Mouse (Mus musculus) MEL (cell line): ENCODE measurements around the gene Kcnh1.

Experiments
- CHD1 ChIP-seq: IDR thresholded peaks from 2 replicates; pipeline ENCODE4 v1.6.1; 2012; ENCODE audit warnings: low read depth, mild to moderate bottlenecking, inconsistent platforms, low read length, improper control_type of control experiment
- CHD2 ChIP-seq: IDR thresholded peaks from 2 replicates; pipeline ENCODE4 v1.6.1; 2011; ENCODE audit warnings: low read length, improper control_type of control experiment
- CTCF ChIP-seq, 3 experiments: IDR thresholded peaks in 2 of 3; conservative IDR thresholded peaks in 1 of 3; 2 replicates each; pipeline ENCODE4 v1.5.1; 2011 to 2012; ENCODE audit warnings: low read length in 3 of 3, low read depth in 2 of 3, mild to moderate bottlenecking in 2 of 3, improper control_type of control experiment in 1 of 3, inconsistent platforms in 1 of 3, mixed read lengths in 1 of 3, moderate library complexity in 1 of 3; ENCODE audit not compliant: control insufficient read depth in 1 of 3, insufficient read depth in 1 of 3, poor library complexity in 1 of 3, severe bottlenecking in 1 of 3
- EP300 ChIP-seq, 2 experiments: IDR thresholded peaks; 2 replicates each; pipeline ENCODE4 v1.6.1; 2011; ENCODE audit warnings: improper control_type of control experiment in 2 of 2, low read length in 2 of 2, low read depth in 1 of 2, mild to moderate bottlenecking in 1 of 2
- JUND ChIP-seq: IDR thresholded peaks from 2 replicates; pipeline ENCODE4 v1.6.1; 2011; ENCODE audit warnings: low read depth, mild to moderate bottlenecking, improper control_type of control experiment, low read length
- MAFK ChIP-seq: IDR thresholded peaks from 2 replicates; pipeline ENCODE4 v1.6.1; 2011; ENCODE audit warnings: low read depth, mild to moderate bottlenecking, low read length, improper control_type of control experiment, borderline replicate concordance
- MEF2A ChIP-seq: IDR thresholded peaks from 2 replicates; pipeline ENCODE4 v1.6.1; 2014; ENCODE audit warnings: low read depth, mild to moderate bottlenecking, inconsistent platforms, low read length, improper control_type of control experiment; ENCODE audit not compliant: poor library complexity, insufficient replicate concordance, severe bottlenecking; ENCODE audit errors: extremely low read depth
- MYC ChIP-seq: IDR thresholded peaks from 2 replicates; pipeline ENCODE4 v1.6.1; 2011; ENCODE audit warnings: low read depth, mild to moderate bottlenecking, low read length, improper control_type of control experiment, moderate library complexity
- NRF1 ChIP-seq: IDR thresholded peaks from 2 replicates; pipeline ENCODE4 v1.6.1; 2014; ENCODE audit warnings: low read depth, mild to moderate bottlenecking, inconsistent platforms, low read length, improper control_type of control experiment, moderate library complexity; ENCODE audit not compliant: poor library complexity, insufficient read depth, severe bottlenecking
- POLR2A ChIP-seq, 2 experiments: IDR thresholded peaks; 2 replicates each; pipeline ENCODE4 v1.6.1; 2011 to 2012; ENCODE audit warnings: low read length in 2 of 2, mild to moderate bottlenecking in 2 of 2, control low read depth in 1 of 2, improper control_type of control experiment in 1 of 2, low read depth in 1 of 2, moderate library complexity in 1 of 2; ENCODE audit not compliant: control insufficient read depth in 1 of 2, insufficient read depth in 1 of 2, poor library complexity in 1 of 2
- RCOR1 ChIP-seq: IDR thresholded peaks from 2 replicates; pipeline ENCODE4 v1.6.1; 2012; ENCODE audit warnings: low read depth, mild to moderate bottlenecking, inconsistent platforms, low read length, improper control_type of control experiment
- TCF12 ChIP-seq: IDR thresholded peaks from 2 replicates; pipeline ENCODE4 v1.6.1; 2014; ENCODE audit warnings: low read depth, mild to moderate bottlenecking, inconsistent platforms, low read length, improper control_type of control experiment, moderate library complexity
- ZC3H11A ChIP-seq: IDR thresholded peaks from 2 replicates; pipeline ENCODE4 v1.6.1; 2012; ENCODE audit warnings: low read depth, mild to moderate bottlenecking, inconsistent platforms, low read length, improper control_type of control experiment
- ZNF384 ChIP-seq: IDR thresholded peaks from 2 replicates; pipeline ENCODE4 v1.6.1; 2012; ENCODE audit warnings: low read depth, mild to moderate bottlenecking, inconsistent platforms, low read length, improper control_type of control experiment

DNA sequence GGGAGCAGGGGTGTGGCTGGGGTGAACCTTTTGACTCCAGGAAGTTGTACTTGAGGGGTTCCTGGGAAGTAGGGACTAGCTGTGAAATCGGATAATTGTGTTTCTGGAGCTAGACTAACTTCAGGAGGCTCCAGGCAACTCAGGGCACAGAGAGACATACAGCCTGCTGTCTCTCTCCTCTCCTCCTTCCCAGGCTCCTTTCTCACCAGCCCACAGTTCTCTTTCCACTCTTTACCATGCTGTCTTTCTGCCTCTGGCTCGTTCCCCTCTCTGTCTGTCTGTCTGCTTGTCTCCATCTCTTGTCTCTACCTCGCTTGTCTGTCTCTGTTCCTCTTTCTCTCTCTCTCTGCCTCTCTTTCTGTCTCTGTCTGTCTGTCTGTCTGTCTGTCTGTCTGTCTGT lies 94.4 kb downstream of the Kcnh1 start:
- no peak for TF ChIP-seq CTCF (IDR thresholded peaks at IDR 0.05 in 2 of 3, conservative IDR thresholded peaks at IDR 0.05 in 1 of 3; ENCODE audit: control insufficient read depth in 1 of 3, insufficient read depth in 1 of 3, low read depth in 2 of 3, low read length in 3 of 3, poor library complexity in 1 of 3, severe bottlenecking in 1 of 3)
- no peak for TF ChIP-seq POLR2A (IDR thresholded peaks at IDR 0.05; ENCODE audit: control insufficient read depth in 1 of 2, insufficient read depth in 1 of 2, low read depth in 1 of 2, low read length in 2 of 2, poor library complexity in 1 of 2)
- no peak for TF ChIP-seq ZC3H11A
- TF ChIP-seq RCOR1 = no peak
- TF ChIP-seq CHD2 = no peak
- TF ChIP-seq MAFK = no peak
- no peak for TF ChIP-seq EP300 (IDR thresholded peaks at IDR 0.05; ENCODE audit: low read depth in 1 of 2, low read length in 2 of 2)
- TF ChIP-seq MYC = no peak
- TF ChIP-seq NRF1 = no peak
- TF ChIP-seq MEF2A = no peak
- TF ChIP-seq JUND = no peak
- no peak for TF ChIP-seq CHD1
- TF ChIP-seq ZNF384 = no peak
- TF ChIP-seq TCF12 = no peak
